Mouse (Mus musculus): Measurements from ENCODE around the gene Rph3al. TPM values are rescaled to one million over a fixed set of nuclear protein-coding genes. Genes with fewer than 3 reads are reported as not detected.

The Rph3al gene
- polyA plus RNA-seq, 1 experiment: 12.6 TPM

GRCm38 (mm10) chr11:75894791-75895420 lies 43.3 kb downstream of the Rph3al start:
- DNase-seq: no peak
- no peak for TF ChIP-seq CTCF (conservative IDR thresholded peaks at IDR 0.05; ENCODE audit: insufficient read depth, insufficient read length, low read depth, low read length)
- no peak for TF ChIP-seq POLR2A (IDR thresholded peaks at IDR 0.05; ENCODE audit: low read depth, low read length)
- no peak overlapping the region for H3K27ac ChIP-seq (ENCODE audit: insufficient read depth, low read depth, low read length)
- H3K4me3 ChIP-seq (ENCODE audit: insufficient read depth, low read depth, low read length): no peak overlapping the region
- 54% methylated on average over 12 of the region's 12 CpGs for WGBS
- H3K4me1 ChIP-seq (ENCODE audit: control insufficient read depth, insufficient read depth, low read length): no peaks in the 10 kb centered on the region
- no peaks in the 10 kb centered on the region for H3K36me3 ChIP-seq (ENCODE audit: control insufficient read depth, insufficient read depth, low read length)
- H3K27me3 ChIP-seq (replicated peaks; ENCODE audit: control insufficient read depth, insufficient read depth, low read length): no peaks in the 10 kb centered on the region

- WGBS: 62% methylated on average over 2 of the region's 2 CpGs
- no peak overlapping the region for H3K4me3 ChIP-seq (ENCODE audit: insufficient read depth, low read depth, low read length)
- no peak for TF ChIP-seq POLR2A (IDR thresholded peaks at IDR 0.05; ENCODE audit: low read depth, low read length)
- no peak for TF ChIP-seq CTCF (conservative IDR thresholded peaks at IDR 0.05; ENCODE audit: insufficient read depth, insufficient read length, low read depth, low read length)
- no peaks in the 10 kb centered on the region for H3K36me3 ChIP-seq (ENCODE audit: control insufficient read depth, insufficient read depth, low read length)
- no peaks in the 10 kb centered on the region for H3K27me3 ChIP-seq (replicated peaks; ENCODE audit: control insufficient read depth, insufficient read depth, low read length)
- no peak for DNase-seq
- no peak overlapping the region for H3K27ac ChIP-seq (ENCODE audit: insufficient read depth, low read depth, low read length)
- no peaks in the 10 kb centered on the region for H3K4me1 ChIP-seq (ENCODE audit: control insufficient read depth, insufficient read depth, low read length)
Observed at GRCm38 (mm10) chr11:75893956-75894355, 44.3 kb downstream of the Rph3al start.

- WGBS: 93% methylated on average over 3 of the region's 3 CpGs
- Histone ChIP-seq H3K36me3 (ENCODE audit: control insufficient read depth, insufficient read depth, low read length) (no peaks in the 10 kb centered on the region), H3K4me1 (ENCODE audit: control insufficient read depth, insufficient read depth, low read length) (no peaks in the 10 kb centered on the region), H3K4me3 (ENCODE audit: insufficient read depth, low read depth, low read length) (no peak overlapping the region), H3K27ac (ENCODE audit: insufficient read depth, low read depth, low read length) (no peak overlapping the region), H3K27me3 (replicated peaks; ENCODE audit: control insufficient read depth, insufficient read depth, low read length) (no peaks in the 10 kb centered on the region)
- DNase-seq: no peak
- TF ChIP-seq CTCF (conservative IDR thresholded peaks at IDR 0.05; ENCODE audit: insufficient read depth, insufficient read length, low read depth, low read length) (no peak), POLR2A (IDR thresholded peaks at IDR 0.05; ENCODE audit: low read depth, low read length) (no peak)
Observed at GRCm38 (mm10) chr11:75887349-75887748, 50.9 kb downstream of the Rph3al start.

GRCm38 (mm10) chr11:75881234-75881633 lies 57.0 kb downstream of the Rph3al start:
- DNase-seq: no peak
- H3K27ac ChIP-seq (ENCODE audit: insufficient read depth, low read depth, low read length): no peak overlapping the region
- H3K4me1 ChIP-seq (ENCODE audit: control insufficient read depth, insufficient read depth, low read length): no peaks in the 10 kb centered on the region
- H3K27me3 ChIP-seq (replicated peaks; ENCODE audit: control insufficient read depth, insufficient read depth, low read length): no peaks in the 10 kb centered on the region
- TF ChIP-seq POLR2A (IDR thresholded peaks at IDR 0.05; ENCODE audit: low read depth, low read length) (no peak), CTCF (conservative IDR thresholded peaks at IDR 0.05; ENCODE audit: insufficient read depth, insufficient read length, low read depth, low read length) (no peak)
- WGBS: 80% methylated on average over 3 of the region's 3 CpGs
- H3K4me3 ChIP-seq (ENCODE audit: insufficient read depth, low read depth, low read length): no peak overlapping the region
- H3K36me3 ChIP-seq (ENCODE audit: control insufficient read depth, insufficient read depth, low read length): no peaks in the 10 kb centered on the region

- no peak for TF ChIP-seq CTCF (conservative IDR thresholded peaks at IDR 0.05; ENCODE audit: insufficient read depth, insufficient read length, low read depth, low read length)
- no peak for TF ChIP-seq POLR2A (IDR thresholded peaks at IDR 0.05; ENCODE audit: low read depth, low read length)
- 34% methylated on average over 8 of the region's 8 CpGs for WGBS
- no peaks in the 10 kb centered on the region for H3K27me3 ChIP-seq (replicated peaks; ENCODE audit: control insufficient read depth, insufficient read depth, low read length)
- no peak overlapping the region for H3K27ac ChIP-seq (ENCODE audit: insufficient read depth, low read depth, low read length)
- peak; percentile 50 for DNase-seq
- no peaks in the 10 kb centered on the region for H3K36me3 ChIP-seq (ENCODE audit: control insufficient read depth, insufficient read depth, low read length)
- no peaks in the 10 kb centered on the region for H3K4me1 ChIP-seq (ENCODE audit: control insufficient read depth, insufficient read depth, low read length)
- no peak overlapping the region for H3K4me3 ChIP-seq (ENCODE audit: insufficient read depth, low read depth, low read length)
Observed at GRCm38 (mm10) chr11:75880064-75880463, 58.2 kb downstream of the Rph3al start.

- Histone ChIP-seq H3K36me3 (ENCODE audit: control insufficient read depth, insufficient read depth, low read length) (no peaks in the 10 kb centered on the region), H3K27ac (ENCODE audit: insufficient read depth, low read depth, low read length) (no peak overlapping the region), H3K4me3 (ENCODE audit: insufficient read depth, low read depth, low read length) (no peak overlapping the region), H3K4me1 (ENCODE audit: control insufficient read depth, insufficient read depth, low read length) (no peaks in the 10 kb centered on the region), H3K27me3 (replicated peaks; ENCODE audit: control insufficient read depth, insufficient read depth, low read length) (no peaks in the 10 kb centered on the region)
- no peak for TF ChIP-seq POLR2A (IDR thresholded peaks at IDR 0.05; ENCODE audit: low read depth, low read length)
- no peak for TF ChIP-seq CTCF (conservative IDR thresholded peaks at IDR 0.05; ENCODE audit: insufficient read depth, insufficient read length, low read depth, low read length)
- WGBS: 93% methylated on average over 8 of the region's 8 CpGs
- DNase-seq: no peak
Observed at GRCm38 (mm10) chr11:75878460-75878859, 59.8 kb downstream of the Rph3al start.

- Histone ChIP-seq H3K4me3 (ENCODE audit: insufficient read depth, low read depth, low read length) (no peak overlapping the region), H3K27me3 (replicated peaks; ENCODE audit: control insufficient read depth, insufficient read depth, low read length) (no peaks in the 10 kb centered on the region), H3K27ac (ENCODE audit: insufficient read depth, low read depth, low read length) (no peak overlapping the region), H3K36me3 (ENCODE audit: control insufficient read depth, insufficient read depth, low read length) (no peaks in the 10 kb centered on the region), H3K4me1 (ENCODE audit: control insufficient read depth, insufficient read depth, low read length) (no peaks in the 10 kb centered on the region)
- DNase-seq: no peak
- 61% methylated on average over 15 of the region's 15 CpGs for WGBS
- TF ChIP-seq CTCF (conservative IDR thresholded peaks at IDR 0.05; ENCODE audit: insufficient read depth, insufficient read length, low read depth, low read length): no peak
- TF ChIP-seq POLR2A (IDR thresholded peaks at IDR 0.05; ENCODE audit: low read depth, low read length): no peak
Observed at GRCm38 (mm10) chr11:75876043-75876780, 62.0 kb downstream of the Rph3al start.
